Mouse (Mus musculus): ENCODE data around the gene Prmt1. TPM values are rescaled to one million over a fixed set of nuclear protein-coding genes. Genes with fewer than 3 reads are reported as not detected.

Prmt1 gene
- polyA plus RNA-seq, 1 experiment, result 729 TPM

DNA sequence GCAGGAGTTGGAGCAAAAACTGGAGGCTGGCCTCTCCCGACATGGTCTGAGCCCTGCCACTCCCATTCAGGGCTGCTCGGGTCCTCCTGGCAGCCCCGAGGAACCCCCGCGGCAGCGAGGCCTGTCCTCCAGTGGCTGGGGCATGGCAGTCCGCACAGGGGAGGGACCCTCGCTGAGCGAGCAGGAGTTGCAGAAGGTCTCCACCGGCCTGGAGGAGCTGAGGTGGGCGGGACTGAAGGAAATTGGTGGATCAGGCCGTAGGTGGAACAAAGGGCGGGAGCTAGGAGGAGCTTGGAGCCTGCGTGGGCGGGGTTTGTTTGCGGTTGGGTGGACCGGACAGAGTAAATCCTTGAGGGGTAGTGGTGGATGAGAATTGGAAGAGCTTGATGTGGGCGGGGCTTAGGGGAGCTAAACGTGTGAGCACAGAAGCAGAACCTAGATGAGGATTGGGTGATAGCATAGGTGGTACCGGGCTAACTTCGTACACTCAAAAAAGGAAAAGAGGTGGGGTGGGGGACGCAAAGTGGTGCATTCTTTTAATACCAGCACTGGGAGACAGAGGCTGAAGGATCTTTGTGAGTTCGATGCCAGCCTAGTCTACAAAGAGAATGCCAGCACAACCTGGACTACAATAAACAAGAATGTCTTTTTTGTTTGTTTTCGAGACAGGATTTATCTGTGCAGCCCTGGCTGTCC lies 33.6 kb downstream of the Prmt1 start:
- peak; percentile 53 for TF ChIP-seq POLR2A (IDR thresholded peaks at IDR 0.05; ENCODE audit: insufficient read length, low read depth)
- no peak for TF ChIP-seq MYOG (IDR thresholded peaks at IDR 0.05; ENCODE audit: control insufficient read depth in 1 of 3, insufficient read depth in 1 of 3, insufficient read length in 2 of 3, low read depth in 2 of 3)

DNA sequence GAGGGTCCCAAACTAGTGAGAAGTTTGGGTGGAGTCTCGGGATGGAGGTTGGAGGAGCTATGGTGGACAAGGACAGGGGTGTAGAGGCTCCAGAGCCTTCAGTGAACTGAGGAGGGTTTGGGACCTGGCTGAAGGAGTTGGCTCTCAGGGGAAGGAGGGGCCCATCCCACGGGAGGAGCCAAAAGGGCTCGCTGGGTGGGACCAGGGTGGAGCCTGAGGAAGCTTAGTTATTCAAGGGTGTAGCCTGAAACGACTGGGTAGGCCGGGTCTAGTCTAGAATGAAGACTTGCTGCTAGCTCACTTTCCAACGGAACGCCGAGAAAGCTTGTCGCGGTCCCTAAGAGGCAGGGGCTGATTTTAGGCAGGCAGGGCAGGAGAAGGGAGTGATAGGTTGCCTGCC lies 34.4 kb downstream of the Prmt1 start:
- Histone ChIP-seq H3K4me2 (ENCODE audit: low read depth) (peak overlapping the region; percentile 95), H3K4me3 (peak overlapping the region; percentile 30), H3ac (ENCODE audit: control insufficient read depth, insufficient read length) (no peak overlapping the region), H3K79me2 (ENCODE audit: control insufficient read depth, insufficient read depth) (no peaks in the 10 kb centered on the region), H3K27me3 (ENCODE audit: control insufficient read depth, insufficient read depth, insufficient read length) (peaks cover 25% of the 10 kb centered on the region), H3K36me3 (ENCODE audit: control insufficient read depth, insufficient read depth) (no peaks in the 10 kb centered on the region)
- TF ChIP-seq POLR2A (IDR thresholded peaks at IDR 0.05; ENCODE audit: insufficient read length, low read depth) (peak; percentile 46), TCF12 (IDR thresholded peaks at IDR 0.05; ENCODE audit: insufficient read depth, poor library complexity, severe bottlenecking) (no peak)

More for the DNA sequence above, 33.6 kb downstream of the Prmt1 start:
- Histone ChIP-seq H3K4me3 (peak overlapping the region; percentile 30), H3K36me3 (ENCODE audit: control insufficient read depth, insufficient read depth) (no peaks in the 10 kb centered on the region), H3K4me2 (ENCODE audit: low read depth) (peak overlapping the region; percentile 95), H3ac (ENCODE audit: control insufficient read depth, insufficient read length) (no peak overlapping the region), H3K27me3 (ENCODE audit: control insufficient read depth, insufficient read depth, insufficient read length) (peaks cover 17% of the 10 kb centered on the region), H3K79me2 (ENCODE audit: control insufficient read depth, insufficient read depth) (no peaks in the 10 kb centered on the region)

- Histone ChIP-seq H3K36me3 (ENCODE audit: control insufficient read depth, insufficient read depth) (no peaks in the 10 kb centered on the region), H3K4me3 (no peak overlapping the region), H3K4me2 (ENCODE audit: low read depth) (no peak overlapping the region), H3K27me3 (ENCODE audit: control insufficient read depth, insufficient read depth, insufficient read length) (peaks cover 35% of the 10 kb centered on the region), H3K79me2 (ENCODE audit: control insufficient read depth, insufficient read depth) (no peaks in the 10 kb centered on the region), H3ac (ENCODE audit: control insufficient read depth, insufficient read length) (no peak overlapping the region)
- no peak for TF ChIP-seq SRF (IDR thresholded peaks at IDR 0.05; ENCODE audit: control insufficient read depth, insufficient read length, low read depth)
- no peak for TF ChIP-seq REST (IDR thresholded peaks at IDR 0.05; ENCODE audit: insufficient read depth, insufficient read length)
- TF ChIP-seq POLR2AphosphoS2 (IDR thresholded peaks at IDR 0.05; ENCODE audit: insufficient read length, low read depth), result no peak
- TF ChIP-seq CEBPB (IDR thresholded peaks at IDR 0.05; ENCODE audit: insufficient read depth, poor library complexity, severe bottlenecking), result no peak
- no peak for TF ChIP-seq USF1 (IDR thresholded peaks at IDR 0.05; ENCODE audit: low read depth)
- no peak for TF ChIP-seq TCF12 (IDR thresholded peaks at IDR 0.05; ENCODE audit: insufficient read depth, poor library complexity, severe bottlenecking)
- TF ChIP-seq E2F4 (IDR thresholded peaks at IDR 0.05; ENCODE audit: insufficient read depth), result no peak
- TF ChIP-seq MYOD1 (IDR thresholded peaks at IDR 0.05; ENCODE audit: control insufficient read depth in 1 of 3, insufficient read length in 2 of 3, low read depth in 2 of 3), result no peak
- TF ChIP-seq MYOG (IDR thresholded peaks at IDR 0.05; ENCODE audit: control insufficient read depth in 1 of 3, insufficient read depth in 1 of 3, insufficient read length in 2 of 3, low read depth in 2 of 3), result no peak
- no peak for TF ChIP-seq MAX (IDR thresholded peaks at IDR 0.05; ENCODE audit: low read depth)
- no peak for TF ChIP-seq TCF3 (IDR thresholded peaks at IDR 0.05; ENCODE audit: insufficient read length, low read depth)
- no peak for TF ChIP-seq POLR2A (IDR thresholded peaks at IDR 0.05; ENCODE audit: insufficient read length, low read depth)
These were observed 36.4 kb downstream of the Prmt1 start for GRCm38 (mm10) chr7:44949922-44950321.

GRCm38 (mm10) chr7:44942904-44943303 lies 43.5 kb downstream of the Prmt1 start, which contains the start of gene Tsks:
Gene Tsks, plus strand, starts transcription at chr7:44943204.
- Histone ChIP-seq H3K79me2 (ENCODE audit: control insufficient read depth, insufficient read depth) (no peaks in the 10 kb centered on the region), H3K4me2 (ENCODE audit: low read depth) (no peak within 1 kb of the TSS), H3K27me3 (ENCODE audit: control insufficient read depth, insufficient read depth, insufficient read length) (peaks cover 42% of the 10 kb centered on the region), H3ac (ENCODE audit: control insufficient read depth, insufficient read length) (no peak within 1 kb of the TSS), H3K36me3 (ENCODE audit: control insufficient read depth, insufficient read depth) (no peaks in the 10 kb centered on the region), H3K4me3 (no peak within 1 kb of the TSS)
- no peak for TF ChIP-seq MYOD1 (IDR thresholded peaks at IDR 0.05; ENCODE audit: control insufficient read depth in 1 of 3, insufficient read length in 2 of 3, low read depth in 2 of 3)
- no peak for TF ChIP-seq USF1 (IDR thresholded peaks at IDR 0.05; ENCODE audit: low read depth)
- TF ChIP-seq MAX (IDR thresholded peaks at IDR 0.05; ENCODE audit: low read depth), result no peak
- no peak for TF ChIP-seq TCF12 (IDR thresholded peaks at IDR 0.05; ENCODE audit: insufficient read depth, poor library complexity, severe bottlenecking)
- no peak for TF ChIP-seq MYOG (IDR thresholded peaks at IDR 0.05; ENCODE audit: control insufficient read depth in 1 of 3, insufficient read depth in 1 of 3, insufficient read length in 2 of 3, low read depth in 2 of 3)
- TF ChIP-seq POLR2AphosphoS2 (IDR thresholded peaks at IDR 0.05; ENCODE audit: insufficient read length, low read depth), result no peak
- no peak for TF ChIP-seq E2F4 (IDR thresholded peaks at IDR 0.05; ENCODE audit: insufficient read depth)
- no peak for TF ChIP-seq POLR2A (IDR thresholded peaks at IDR 0.05; ENCODE audit: insufficient read length, low read depth)
- no peak for TF ChIP-seq TCF3 (IDR thresholded peaks at IDR 0.05; ENCODE audit: insufficient read length, low read depth)
- no peak for TF ChIP-seq CEBPB (IDR thresholded peaks at IDR 0.05; ENCODE audit: insufficient read depth, poor library complexity, severe bottlenecking)
- no peak for TF ChIP-seq REST (IDR thresholded peaks at IDR 0.05; ENCODE audit: insufficient read depth, insufficient read length)
- no peak for TF ChIP-seq SRF (IDR thresholded peaks at IDR 0.05; ENCODE audit: control insufficient read depth, insufficient read length, low read depth)

- Histone ChIP-seq H3K27me3 (ENCODE audit: control insufficient read depth, insufficient read depth, insufficient read length) (peaks cover 15% of the 10 kb centered on the region), H3K36me3 (ENCODE audit: control insufficient read depth, insufficient read depth) (no peaks in the 10 kb centered on the region), H3ac (ENCODE audit: control insufficient read depth, insufficient read length) (no peak overlapping the region), H3K79me2 (ENCODE audit: control insufficient read depth, insufficient read depth) (no peaks in the 10 kb centered on the region), H3K4me2 (ENCODE audit: low read depth) (no peak overlapping the region), H3K4me3 (no peak overlapping the region)
- TF ChIP-seq TCF3 (IDR thresholded peaks at IDR 0.05; ENCODE audit: insufficient read length, low read depth) (no peak), USF1 (IDR thresholded peaks at IDR 0.05; ENCODE audit: low read depth) (no peak), MYOD1 (IDR thresholded peaks at IDR 0.05; ENCODE audit: control insufficient read depth in 1 of 3, insufficient read length in 2 of 3, low read depth in 2 of 3) (no peak), POLR2AphosphoS2 (IDR thresholded peaks at IDR 0.05; ENCODE audit: insufficient read length, low read depth) (no peak), POLR2A (IDR thresholded peaks at IDR 0.05; ENCODE audit: insufficient read length, low read depth) (no peak), MYOG (IDR thresholded peaks at IDR 0.05; ENCODE audit: control insufficient read depth in 1 of 3, insufficient read depth in 1 of 3, insufficient read length in 2 of 3, low read depth in 2 of 3) (no peak), E2F4 (IDR thresholded peaks at IDR 0.05; ENCODE audit: insufficient read depth) (no peak), REST (IDR thresholded peaks at IDR 0.05; ENCODE audit: insufficient read depth, insufficient read length) (no peak), CEBPB (IDR thresholded peaks at IDR 0.05; ENCODE audit: insufficient read depth, poor library complexity, severe bottlenecking) (no peak), MAX (IDR thresholded peaks at IDR 0.05; ENCODE audit: low read depth) (no peak), SRF (IDR thresholded peaks at IDR 0.05; ENCODE audit: control insufficient read depth, insufficient read length, low read depth) (no peak), TCF12 (IDR thresholded peaks at IDR 0.05; ENCODE audit: insufficient read depth, poor library complexity, severe bottlenecking) (no peak)
These were observed 47.7 kb downstream of the Prmt1 start for GRCm38 (mm10) chr7:44938680-44939079.
